11 mouse cellular contexts compared by ENCODE assay signal in the genomic region with DNA sequence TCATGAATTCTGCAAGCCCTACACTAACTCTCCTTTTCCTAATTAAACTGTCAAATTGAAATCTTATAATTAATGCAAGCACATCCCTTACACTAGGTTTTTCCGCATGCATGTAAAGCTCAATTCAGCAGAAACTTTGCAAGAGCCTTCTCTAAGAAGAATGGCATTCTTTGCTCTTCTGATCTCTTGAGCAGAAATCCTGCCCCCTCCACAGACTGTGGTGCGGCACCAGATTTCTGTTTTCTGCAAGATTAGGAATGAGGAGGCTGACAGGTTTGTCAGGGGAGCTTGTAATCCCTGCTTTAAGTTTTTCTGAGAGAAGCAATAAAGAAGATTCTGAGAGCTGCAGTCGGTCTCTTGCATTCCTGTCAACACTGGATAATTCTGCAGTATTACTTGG.
"Had no signal": no experiment of that assay in that cellular context is flagged by ENCODE, and none has a peak within 500 bp of the region (broad histone marks: within the 10 kb centered on the region; RNA-seq: fewer than 3 reads in every experiment).

No protein-coding gene starts in this region.

- DNase-seq: kidney, postnatal 10 days; kidney, postnatal 4 days; left cerebral cortex, postnatal 4 days; lung, adult 18-20 months; right cerebral cortex, postnatal 14 days; thymus, postnatal 36 days had no signal

- H3K27ac ChIP-seq: layer of hippocampus, adult 2 months; limb, embryonic 13.5 days; liver, embryonic 14.5 days; neural tube, embryonic 12.5 days; stomach, embryonic 15.5 days had no signal

- H3K27me3 ChIP-seq: limb, embryonic 13.5 days; neural tube, embryonic 12.5 days; stomach, embryonic 15.5 days had no signal

- H3K4me3 ChIP-seq: layer of hippocampus, adult 2 months; limb, embryonic 13.5 days; neural tube, embryonic 12.5 days; stomach, embryonic 15.5 days had no signal

- H3K4me1 ChIP-seq: limb, embryonic 13.5 days; neural tube, embryonic 12.5 days; stomach, embryonic 15.5 days had no signal

- H3K4me2 ChIP-seq: limb, embryonic 13.5 days; neural tube, embryonic 12.5 days; stomach, embryonic 15.5 days had no signal

- H3K9me3 ChIP-seq: limb, embryonic 13.5 days; neural tube, embryonic 12.5 days; stomach, embryonic 15.5 days had no signal

- H3K9ac ChIP-seq: limb, embryonic 13.5 days; liver, embryonic 14.5 days; neural tube, embryonic 12.5 days; stomach, embryonic 15.5 days had no signal

- H3K36me3 ChIP-seq: limb, embryonic 13.5 days; neural tube, embryonic 12.5 days; stomach, embryonic 15.5 days had no signal
